Mouse (Mus musculus): ENCODE measurements at regions not wholly inside any gene's neighbourhood (a gene's known extent, or its start where the extent isn't known, plus 50 kb on each side); places are given as distances from the start of the nearest gene placed in this dataset.

GRCm38 (mm10) chr12:104580796-104581195 lies 107.7 kb upstream of the Gsc start:
- no peak for DNase-seq
- intact Hi-C loops (cut with DNase I), result no loop called here

- intact Hi-C loops (cut with DNase I), result no loop called here
- no peak for DNase-seq
Observed at GRCm38 (mm10) chr12:104567622-104568021, 94.5 kb upstream of the Gsc start.

GRCm38 (mm10) chr12:104562961-104563360 lies 89.8 kb upstream of the Gsc start:
- DNase-seq, result peak in 1 of 2 experiments; percentile 12
- intact Hi-C loops (cut with DNase I), result no loop called here

- intact Hi-C loops (cut with DNase I), result no loop called here
- DNase-seq, result peak; percentile 20 to 37
Observed at GRCm38 (mm10) chr12:104560934-104561565, 87.9 kb upstream of the Gsc start.

- intact Hi-C loops (cut with DNase I), result loop anchor here (5.0 kb wide), 1 partner anchor 65 kb away; no protein-coding TSS in a partner anchor
- peak; percentile 83 to 85 for DNase-seq
Observed at GRCm38 (mm10) chr12:104557761-104558160, 84.6 kb upstream of the Gsc start.

GRCm38 (mm10) chr12:104557307-104557706 lies 84.2 kb upstream of the Gsc start:
- no peak for DNase-seq
- intact Hi-C loops (cut with DNase I), result loop anchor here (5.0 kb wide), 1 partner anchor 65 kb away; no protein-coding TSS in a partner anchor

GRCm38 (mm10) chr12:104548586-104548985 lies 75.5 kb upstream of the Gsc start:
- intact Hi-C loops (cut with DNase I), result no loop called here

GRCm38 (mm10) chr12:104547561-104547960 lies 74.4 kb upstream of the Gsc start:
- DNase-seq, result no peak
- intact Hi-C loops (cut with DNase I), result no loop called here

More at GRCm38 (mm10) chr12:104548586-104548985, 75.5 kb upstream of the Gsc start:
- no peak for DNase-seq

- DNase-seq, result no peak
- intact Hi-C loops (cut with DNase I), result no loop called here
Observed at GRCm38 (mm10) chr12:104545993-104546769, 73.1 kb upstream of the Gsc start.

- DNase-seq, result no peak
- intact Hi-C loops (cut with DNase I), result no loop called here
Observed at GRCm38 (mm10) chr12:104539911-104540310, 66.8 kb upstream of the Gsc start.

GRCm38 (mm10) chr12:104538436-104538835 lies 65.3 kb upstream of the Gsc start:
- no peak for DNase-seq
- intact Hi-C loops (cut with DNase I), result no loop called here

- no peak for DNase-seq
- intact Hi-C loops (cut with DNase I), result no loop called here
Observed at GRCm38 (mm10) chr12:104531512-104532447, 58.6 kb upstream of the Gsc start.

- DNase-seq, result no peak
- intact Hi-C loops (cut with DNase I), result no loop called here
Observed at GRCm38 (mm10) chr12:104530586-104530985, 57.5 kb upstream of the Gsc start.

All from heart, postnatal 10 days (tissue).